Mouse (Mus musculus) liver, embryonic 11.5 days (tissue): Measurements from ENCODE around the gene Adk. TPM values are rescaled to one million over a fixed set of nuclear protein-coding genes. Genes with fewer than 3 reads are reported as not detected.
"Not testable (repeated sequence)": the region's sequence is repeated elsewhere in the genome, so short reads cannot be mapped to it uniquely, and the experiment has no call there.

Source experiments
- ATAC-seq: fragments of 200-750 bp; cut with Nextera tagmentation; replicated peaks from 2 replicates; pipeline ENCODE4 v1.8.0; 2017; ENCODE audit warnings: moderate number of reproducible peaks, mild to moderate bottlenecking, moderate TSS enrichment, moderate library complexity; ENCODE audit not compliant: low FRiP score
- DNase-seq: peaks from one replicate; pipeline ENCODE4 v3.0.0-alpha.2; 2017; ENCODE audit warnings: low spot score
- H3K27ac ChIP-seq: fragments of 300-500 bp; sonication (generic); 2 replicates; pipeline ENCODE4 v1.5.1; 2014; ENCODE audit warnings: mild to moderate bottlenecking, low read depth, low read length, control low read depth
- H3K27me3 ChIP-seq: fragments of 300-500 bp; sonication (generic); replicated peaks from 2 replicates; pipeline ENCODE4 v1.6.1; 2014; ENCODE audit warnings: low read length, mixed read lengths; ENCODE audit not compliant: control insufficient read depth, insufficient read depth
- H3K36me3 ChIP-seq: fragments of 300-500 bp; sonication (generic); 2 replicates; pipeline ENCODE4 v1.6.1; 2014; ENCODE audit warnings: mild to moderate bottlenecking, low read length, moderate library complexity, mixed read lengths; ENCODE audit not compliant: control insufficient read depth, insufficient read depth
- H3K4me1 ChIP-seq: fragments of 300-500 bp; sonication (generic); replicated peaks from 2 replicates; pipeline ENCODE4 v1.6.1; 2014; ENCODE audit warnings: low read length, mixed read lengths; ENCODE audit not compliant: control insufficient read depth, insufficient read depth
- H3K4me2 ChIP-seq: fragments of 300-500 bp; sonication (generic); 2 replicates; pipeline ENCODE4 v1.6.1; 2014; ENCODE audit warnings: mild to moderate bottlenecking, control low read depth, moderate library complexity
- H3K4me3 ChIP-seq: fragments of 300-500 bp; sonication (generic); 2 replicates; pipeline ENCODE4 v1.5.1; 2014; ENCODE audit warnings: low read depth, low read length, control low read depth
- H3K9ac ChIP-seq: fragments of 300-500 bp; sonication (generic); 2 replicates; pipeline ENCODE4 v1.6.1; 2014; ENCODE audit warnings: low read depth, low read length, control low read depth
- H3K9me3 ChIP-seq: fragments of 300-500 bp; sonication (generic); 2 replicates; pipeline ENCODE4 v1.6.1; 2016; ENCODE audit warnings: low read length, inconsistent platforms, mixed read lengths; ENCODE audit not compliant: control insufficient read depth
- WGBS: fragments of 180-500 bp; shearing (Covaris S2); extraction: QIAGEN DNeasy Blood & Tissue Kit; methylation state at CpG from one replicate; pipeline ENCODE4 v1.1.7; 2014; 5-methylcytosine and 5-hydroxymethylcytosine counted together
- polyA plus RNA-seq: library from polyadenylated mRNA; unstranded; fragments of >200 nt; fragmentation: Nextera tagmentation; extraction: Ambion mirVana; gene quantifications from 2 replicates; pipeline ENCODE4 v1.2.1, GENCODE M21; 2014

The Adk gene
- polyA plus RNA-seq, 1 experiment from 2014 or later = 253 TPM

DNA sequence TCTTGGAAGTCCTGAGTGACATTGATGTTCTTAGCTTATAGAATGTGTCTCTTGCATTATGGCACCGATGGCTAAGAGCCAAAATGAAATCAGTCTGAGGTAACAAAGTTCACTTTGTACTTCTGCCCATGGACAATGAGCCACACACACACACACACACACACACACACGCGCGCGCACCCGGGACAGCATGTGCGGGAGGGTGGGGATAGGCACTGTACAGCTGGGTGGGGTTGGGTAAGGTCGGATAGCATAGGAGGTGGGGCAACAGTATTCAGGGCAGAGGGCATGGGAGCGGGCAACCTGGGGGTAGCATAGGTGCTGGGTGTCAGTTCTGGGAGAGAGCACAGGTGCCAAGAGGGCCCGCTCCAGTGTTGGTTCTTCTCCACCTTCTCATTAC lies 432.3 kb downstream of the Adk start:
- H3K4me3 ChIP-seq = no peak overlapping the region
- no peak overlapping the region for H3K27ac ChIP-seq
- no peak for ATAC-seq
- H3K9me3 ChIP-seq = no peaks in the 10 kb centered on the region
- no peak overlapping the region for H3K4me2 ChIP-seq
- WGBS = 94% methylated on average over 10 of the region's 10 CpGs
- no peak overlapping the region for H3K9ac ChIP-seq
- no peak for DNase-seq
- no peaks in the 10 kb centered on the region for H3K27me3 ChIP-seq
- H3K36me3 ChIP-seq = no peaks in the 10 kb centered on the region
- H3K4me1 ChIP-seq = no peaks in the 10 kb centered on the region

DNA sequence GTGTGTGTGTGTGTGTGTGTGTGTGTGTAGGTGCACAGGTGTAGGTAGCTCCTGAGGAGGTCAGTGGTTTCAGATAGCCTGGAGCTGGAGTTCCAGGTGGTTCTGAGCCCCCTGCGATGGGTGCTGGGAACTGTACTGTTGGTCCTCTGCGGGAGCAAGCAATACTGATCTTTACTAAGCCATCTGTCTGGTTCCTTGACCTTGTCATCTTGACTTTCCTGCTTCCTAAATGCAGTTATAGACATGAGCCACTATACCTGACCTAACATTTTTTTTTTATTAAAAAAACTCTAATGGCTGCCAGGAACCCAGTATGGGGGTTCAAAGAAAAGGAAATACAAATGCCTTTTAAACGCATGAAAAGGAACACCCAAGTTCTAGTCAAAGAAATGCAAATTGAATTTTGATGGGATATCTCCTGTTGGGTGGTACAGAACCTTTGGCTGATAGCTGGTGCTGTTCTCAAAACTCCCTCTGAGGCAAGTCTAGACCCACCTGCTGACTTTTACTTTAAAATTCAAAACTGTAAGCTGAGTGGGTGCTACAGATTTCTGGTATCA lies 433.7 kb downstream of the Adk start:
- no peaks in the 10 kb centered on the region for H3K36me3 ChIP-seq
- no peak for ATAC-seq

GRCm38 (mm10) chr14:21487135-21487534 lies 434.8 kb downstream of the Adk start:
- H3K9ac ChIP-seq, H3K4me1 ChIP-seq, ATAC-seq, H3K36me3 ChIP-seq, H3K4me3 ChIP-seq, H3K27me3 ChIP-seq, H3K9me3 ChIP-seq, DNase-seq, H3K27ac ChIP-seq, H3K4me2 ChIP-seq: not testable (repeated sequence)
- WGBS = 82% methylated on average over 2 of the region's 2 CpGs

More for the DNA sequence above, 433.7 kb downstream of the Adk start:
- no peak overlapping the region for H3K27ac ChIP-seq
- H3K4me1 ChIP-seq = no peaks in the 10 kb centered on the region
- no peaks in the 10 kb centered on the region for H3K27me3 ChIP-seq
- no peaks in the 10 kb centered on the region for H3K9me3 ChIP-seq
- H3K4me2 ChIP-seq = no peak overlapping the region
- H3K4me3 ChIP-seq = no peak overlapping the region
- WGBS = 84% methylated on average over 3 of the region's 3 CpGs
- no peak overlapping the region for H3K9ac ChIP-seq
- no peak for DNase-seq

DNA sequence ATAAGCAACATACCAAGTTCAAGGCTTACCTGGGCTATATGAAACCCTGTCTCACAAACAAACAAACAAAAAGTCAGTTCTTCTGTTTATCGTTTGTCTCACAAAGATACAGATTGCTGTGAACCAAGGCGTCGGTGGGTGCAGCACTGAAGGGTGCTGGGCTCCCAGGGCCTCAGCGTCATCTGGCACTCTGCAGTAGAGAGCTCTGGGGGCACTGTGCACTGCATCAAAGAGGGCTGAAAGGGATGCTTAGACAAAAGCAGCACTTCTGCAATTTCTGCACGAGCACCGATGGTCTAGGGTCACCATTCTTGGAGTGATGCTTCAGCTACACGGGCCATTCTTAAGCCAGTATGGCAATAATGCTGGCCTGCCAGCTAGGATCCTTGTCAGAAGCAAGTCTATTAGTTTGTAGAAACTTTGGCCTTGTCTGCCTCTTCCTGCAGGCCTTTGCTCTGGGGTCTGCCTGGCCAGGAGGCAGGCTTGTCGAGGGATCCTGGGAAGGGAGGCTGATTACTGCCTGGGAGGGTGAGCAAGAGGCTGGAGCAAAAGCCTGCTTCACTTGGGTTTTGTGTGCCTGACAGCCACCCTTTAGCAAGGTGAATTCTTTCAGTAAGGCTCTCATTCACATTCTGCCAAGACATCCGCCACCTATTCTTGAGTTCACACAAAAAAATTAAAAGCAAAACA lies 436.2 kb downstream of the Adk start:
- not testable (repeated sequence) for H3K9me3 ChIP-seq, DNase-seq, H3K36me3 ChIP-seq, H3K9ac ChIP-seq, H3K4me1 ChIP-seq, H3K27me3 ChIP-seq, H3K27ac ChIP-seq, H3K4me2 ChIP-seq, H3K4me3 ChIP-seq, ATAC-seq
- 79% methylated on average over 8 of the region's 9 CpGs for WGBS

DNA sequence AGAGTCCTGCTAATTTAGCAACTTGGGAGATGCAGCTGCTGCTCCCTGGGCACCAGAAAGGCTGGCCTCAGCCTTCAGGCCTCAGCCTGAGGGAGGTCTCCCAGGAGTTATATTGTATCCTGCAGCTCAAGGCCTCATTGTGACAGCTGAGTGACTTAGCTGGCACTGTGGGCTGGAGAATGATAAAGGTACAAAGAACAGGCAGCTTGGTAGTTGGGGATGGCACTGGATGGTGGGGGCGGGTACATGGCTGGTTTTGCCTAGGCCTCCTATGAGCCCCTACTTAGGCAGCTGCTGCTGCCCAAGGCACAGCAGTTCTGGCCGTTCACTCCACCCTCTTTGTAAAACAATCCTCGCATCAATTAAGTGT lies 436.7 kb downstream of the Adk start:
- Histone ChIP-seq H3K4me1 (no peaks in the 10 kb centered on the region), H3K27me3 (no peaks in the 10 kb centered on the region), H3K9me3 (no peaks in the 10 kb centered on the region), H3K4me3 (no peak overlapping the region), H3K9ac (no peak overlapping the region), H3K27ac (no peak overlapping the region), H3K36me3 (no peaks in the 10 kb centered on the region), H3K4me2 (no peak overlapping the region)
- 82% methylated on average over 3 of the region's 3 CpGs for WGBS
- no peak for ATAC-seq
- DNase-seq = no peak

GRCm38 (mm10) chr14:21490141-21490540 lies 437.8 kb downstream of the Adk start:
- Histone ChIP-seq H3K9me3 (no peaks in the 10 kb centered on the region), H3K4me3 (no peak overlapping the region), H3K4me2 (no peak overlapping the region), H3K9ac (no peak overlapping the region), H3K27me3 (no peaks in the 10 kb centered on the region), H3K36me3 (no peaks in the 10 kb centered on the region), H3K27ac (no peak overlapping the region), H3K4me1 (no peaks in the 10 kb centered on the region)
- no peak for DNase-seq
- ATAC-seq = no peak
- WGBS = 74% methylated on average over 4 of the region's 4 CpGs

Other genes starting within 250 kb of the Adk start
- 0.49 and 0.88 TPM in 2 replicates for gene Plau, start 215.9 kb upstream of the Adk start, polyA plus RNA-seq
- 59.0 and 66.1 TPM in 2 replicates for gene Vcl, start 123.2 kb upstream of the Adk start, polyA plus RNA-seq
- 55.7 and 75.0 TPM in 2 replicates for gene Ap3m1, start 66 bp upstream of the Adk start, polyA plus RNA-seq